Mouse (Mus musculus) erythroid progenitor cell, adult 5-6 weeks (primary cell): ENCODE measurements around the gene Arhgef19. TPM values are rescaled to one million over a fixed set of nuclear protein-coding genes. Genes with fewer than 3 reads are reported as not detected.
A peak's percentile ranks its signal among the peaks of the same experiment; 100 is the strongest.

ENCODE experiments used
- ATAC-seq: replicated peaks from 2 replicates; pipeline ENCODE4 v1.8.0; 2016; ENCODE audit warnings: moderate number of reproducible peaks, mild to moderate bottlenecking, moderate TSS enrichment, inconsistent platforms; ENCODE audit not compliant: poor library complexity, low FRiP score, severe bottlenecking
- total RNA-seq, 2 experiments: library from RNA; stranded (forward) in 1 of 2; stranded (reverse) in 1 of 2; fragments of 150-400 nt in 1 of 2; fragments of 186-747, 209-891 nt in 1 of 2; gene quantifications; 2 replicates each; pipeline versions ENCODE4 v1.2.3 to v1.2.4; 2015 to 2017; ENCODE audit warnings: low replicate concordance in 2 of 2

The Arhgef19 gene
- total RNA-seq, 2 experiments from 2014 or later = not detected

DNA sequence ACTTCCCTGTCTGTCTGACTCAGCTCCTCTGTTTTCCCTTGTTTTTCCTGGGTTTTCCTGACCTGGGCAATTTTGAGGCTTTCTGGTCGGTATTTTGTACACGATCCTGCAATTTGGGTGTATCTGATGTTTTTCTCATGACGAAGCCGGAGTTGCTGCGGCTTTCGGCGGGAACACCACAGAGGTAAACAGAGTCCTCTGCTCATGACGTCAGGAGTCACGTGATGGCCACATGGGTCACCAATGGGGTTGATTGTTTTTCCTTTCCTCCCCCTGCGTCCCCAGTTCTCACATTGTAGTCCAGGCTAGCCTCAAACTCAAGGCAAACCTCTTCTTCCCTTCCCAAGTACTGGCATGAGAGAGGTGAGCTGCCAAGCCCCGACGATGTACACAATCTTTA lies 20.1 kb downstream of the Arhgef19 start:
- ATAC-seq = no peak

DNA sequence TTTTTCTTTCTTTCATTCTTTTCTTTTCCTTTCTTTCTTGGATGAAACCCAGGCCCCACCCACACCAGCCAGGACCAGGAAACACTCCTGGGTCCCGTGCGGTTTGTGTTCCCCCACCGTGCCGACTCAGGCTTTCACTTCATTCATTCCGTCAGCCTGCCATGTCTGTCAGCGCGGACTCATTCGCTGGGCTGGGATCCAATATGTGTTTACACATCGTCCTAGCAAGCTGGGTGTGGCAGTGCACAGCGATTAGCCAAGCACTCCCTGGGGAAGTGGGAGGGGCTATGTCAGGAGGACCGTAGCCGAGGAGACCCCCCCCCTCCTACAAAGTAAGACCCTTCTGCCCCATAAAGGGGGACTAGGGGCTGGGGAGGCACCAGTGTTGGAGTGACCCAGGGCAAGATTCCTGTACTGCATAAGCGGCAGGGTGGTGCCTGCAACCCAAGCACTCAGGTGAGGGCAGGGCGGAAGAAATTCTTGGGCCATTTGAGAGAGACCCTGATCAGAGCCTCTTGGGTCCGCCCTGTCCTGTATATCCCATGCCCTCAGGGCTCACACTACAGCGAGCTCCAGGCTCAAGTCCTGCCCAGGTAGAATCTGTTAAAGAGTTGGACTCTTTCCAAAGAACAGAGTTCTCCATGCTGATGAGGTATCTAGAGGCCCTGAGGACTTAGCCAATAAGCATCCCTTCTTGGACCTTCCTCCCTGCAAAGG lies 20.9 kb downstream of the Arhgef19 start:
- no peak for ATAC-seq

DNA sequence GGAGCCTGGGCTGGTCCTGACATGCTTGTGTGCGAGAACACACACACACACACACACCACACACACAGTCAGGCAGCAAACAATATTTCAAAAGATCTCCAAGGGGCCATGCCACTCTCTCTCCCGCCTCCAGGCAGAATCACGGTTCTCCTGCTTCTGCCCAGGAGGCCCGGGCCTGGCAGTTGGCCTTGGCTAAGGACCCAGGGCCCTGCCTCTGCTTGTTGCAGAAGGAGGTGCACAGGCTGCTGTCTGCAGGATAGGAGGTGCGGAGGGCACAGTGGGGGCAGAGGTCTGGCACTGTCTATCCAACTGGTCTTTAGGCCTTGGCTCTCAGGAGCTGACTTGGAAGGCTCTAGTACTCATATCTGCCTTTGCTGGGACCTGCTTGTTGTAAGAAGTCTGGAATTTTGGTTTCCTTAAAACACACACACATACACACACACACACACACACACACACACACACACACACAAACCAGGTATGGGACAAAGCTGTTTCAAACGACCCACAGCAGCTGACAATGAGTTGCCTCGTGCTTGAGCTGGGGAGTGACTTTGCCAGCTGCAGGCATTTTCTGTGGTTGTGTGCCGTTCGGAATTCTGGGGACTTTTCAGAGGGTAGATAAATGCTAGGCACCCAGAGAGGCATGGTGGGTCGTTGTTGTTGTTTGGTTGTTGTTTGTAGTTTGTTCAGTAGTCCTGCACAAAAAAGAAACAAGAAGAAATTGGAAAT lies 23.8 kb downstream of the Arhgef19 start:
- no peak for ATAC-seq

DNA sequence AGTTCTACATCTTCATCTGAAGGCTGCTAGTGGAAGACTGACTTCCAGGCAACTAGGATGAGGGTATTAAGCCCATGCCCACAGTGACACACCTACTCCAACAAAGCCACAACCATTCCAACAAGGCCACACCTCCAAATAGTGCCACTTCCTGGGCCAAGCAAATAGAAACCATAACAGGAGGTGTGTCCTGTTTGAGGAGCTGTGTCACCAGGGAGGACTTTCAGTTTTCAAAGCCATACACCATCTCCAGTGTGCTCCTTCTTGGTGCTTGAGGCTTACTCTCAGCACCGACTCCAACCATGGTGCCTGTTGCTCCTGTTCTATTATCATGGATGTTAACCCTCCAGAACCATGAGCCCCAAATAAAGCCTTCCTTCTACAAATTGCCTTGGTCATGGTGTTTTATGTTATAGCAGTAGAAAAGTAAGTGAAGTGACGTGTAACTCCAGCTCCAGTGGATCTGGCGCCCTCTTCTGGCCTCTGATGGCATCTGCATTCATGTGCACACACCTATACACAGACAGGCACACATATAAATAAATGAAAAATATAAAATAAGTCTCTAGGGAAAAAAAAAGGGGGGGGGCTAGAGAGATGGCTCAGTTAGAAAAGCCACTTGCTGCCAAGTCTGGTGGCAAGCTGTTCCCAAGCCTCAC lies 26.8 kb downstream of the Arhgef19 start:
- no peak for ATAC-seq

DNA sequence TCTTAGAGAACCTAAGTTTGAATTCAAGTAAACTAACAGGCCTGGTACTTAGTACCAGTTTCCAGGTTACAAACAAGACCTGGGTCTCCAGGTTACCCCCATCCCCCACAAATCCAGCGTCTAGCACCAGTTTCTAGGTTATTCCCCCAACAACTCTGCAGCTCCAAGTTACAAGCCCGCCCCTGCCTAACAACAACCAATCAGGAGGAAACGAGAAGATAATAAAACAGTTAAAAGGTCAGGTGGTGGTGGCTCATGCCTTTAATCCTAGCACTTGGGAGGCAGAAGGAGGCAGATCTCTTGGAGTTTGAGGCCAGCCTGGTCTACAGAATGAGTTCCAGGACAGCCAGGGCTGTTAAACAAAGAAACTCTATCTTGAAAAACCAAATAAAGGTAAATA lies 28.0 kb downstream of the Arhgef19 start:
- no peak for ATAC-seq

DNA sequence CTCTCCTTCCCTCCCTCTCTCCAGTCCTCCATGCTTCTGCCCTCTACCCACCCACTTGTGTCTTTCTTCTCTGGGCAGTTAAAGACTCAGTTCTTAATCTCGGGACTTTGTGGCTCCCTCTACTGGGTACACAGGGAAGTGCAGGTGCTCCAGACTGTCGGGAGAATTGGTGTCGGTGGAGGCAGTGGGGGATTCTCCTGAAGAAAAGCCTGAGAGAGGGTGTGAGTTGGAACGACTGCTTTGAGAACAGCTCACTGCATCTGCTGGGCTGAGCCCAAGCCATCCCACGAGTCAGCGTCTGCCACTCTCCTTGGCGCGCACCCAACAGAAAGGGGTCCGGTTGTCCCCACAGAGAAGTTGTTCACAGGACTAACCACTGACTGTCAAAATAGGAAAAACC lies 28.5 kb downstream of the Arhgef19 start:
- ATAC-seq = peak; percentile 63

DNA sequence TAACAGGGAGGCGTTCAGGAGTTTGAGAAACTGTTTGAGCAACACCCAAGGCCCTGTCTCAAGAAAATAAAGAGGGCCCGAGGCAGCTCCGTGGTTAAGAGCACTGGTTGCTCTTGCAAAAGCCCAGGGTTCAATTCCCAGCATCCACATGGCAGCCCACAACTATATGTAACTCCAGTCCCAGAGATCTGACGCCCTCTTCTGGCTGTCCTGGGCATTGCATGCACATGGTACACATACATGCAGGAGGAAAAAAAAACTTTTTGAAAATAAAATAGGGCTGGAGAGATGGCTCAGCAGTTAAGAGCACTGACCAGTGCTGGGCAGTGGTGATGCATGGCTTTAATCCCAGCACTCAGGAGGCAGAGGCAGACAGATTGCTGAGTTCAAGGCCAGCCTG lies 29.1 kb downstream of the Arhgef19 start:
- ATAC-seq = no peak

DNA sequence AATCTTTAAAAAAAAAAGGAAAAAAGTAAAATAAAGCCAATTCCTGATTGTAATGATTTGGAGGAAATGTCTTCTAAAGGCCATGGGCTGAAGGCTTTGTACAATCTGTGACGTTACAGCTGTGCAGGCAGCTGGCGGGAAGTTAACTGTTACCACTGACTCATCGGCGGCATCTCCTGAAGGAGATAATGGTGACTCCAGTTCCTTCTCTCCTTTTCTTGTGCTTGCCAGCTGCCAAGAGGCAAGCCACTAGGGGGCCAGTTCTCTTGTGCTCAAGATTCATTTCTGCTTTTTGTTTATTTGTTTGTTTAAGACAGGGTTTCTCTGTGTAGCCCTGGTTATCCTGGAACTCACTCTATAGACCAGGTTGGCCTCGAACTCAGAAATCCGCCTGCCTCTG lies 29.8 kb downstream of the Arhgef19 start:
- ATAC-seq = no peak

DNA sequence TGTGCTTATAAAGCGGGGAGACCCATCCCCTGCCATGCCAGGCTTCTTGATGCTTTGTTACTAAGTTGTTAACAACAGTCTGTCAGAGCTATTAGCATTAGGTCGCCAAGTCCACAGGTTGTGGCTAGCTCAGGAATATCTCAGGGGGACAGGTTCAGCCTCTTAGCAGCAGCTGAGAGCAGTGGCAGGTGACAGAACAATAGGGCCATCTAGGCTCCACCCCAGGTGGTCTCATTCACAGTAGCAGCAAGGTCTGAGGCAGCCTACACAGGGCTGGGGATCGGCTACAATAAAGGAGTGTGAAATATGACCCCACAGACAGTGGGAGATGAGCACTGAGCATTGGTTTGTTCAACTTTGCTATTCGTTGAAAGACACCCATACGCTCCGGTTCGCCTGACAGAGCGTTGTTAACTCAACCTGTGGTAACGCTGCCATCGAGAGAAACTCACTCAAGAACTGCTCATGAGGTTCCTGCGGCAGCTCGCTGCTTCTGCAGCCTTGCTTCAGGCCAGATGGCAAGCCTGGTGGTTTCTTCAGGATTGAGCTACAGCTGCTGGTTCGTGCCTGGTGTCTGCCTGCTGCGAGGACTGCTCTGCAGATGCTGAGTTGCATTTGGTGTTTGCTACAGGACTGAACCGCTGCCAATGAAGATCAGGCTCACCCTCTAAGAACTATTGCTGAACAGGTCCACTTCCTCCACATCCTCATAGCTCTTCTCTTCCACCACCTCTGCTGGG lies 31.1 kb downstream of the Arhgef19 start:
- ATAC-seq = no peak

DNA sequence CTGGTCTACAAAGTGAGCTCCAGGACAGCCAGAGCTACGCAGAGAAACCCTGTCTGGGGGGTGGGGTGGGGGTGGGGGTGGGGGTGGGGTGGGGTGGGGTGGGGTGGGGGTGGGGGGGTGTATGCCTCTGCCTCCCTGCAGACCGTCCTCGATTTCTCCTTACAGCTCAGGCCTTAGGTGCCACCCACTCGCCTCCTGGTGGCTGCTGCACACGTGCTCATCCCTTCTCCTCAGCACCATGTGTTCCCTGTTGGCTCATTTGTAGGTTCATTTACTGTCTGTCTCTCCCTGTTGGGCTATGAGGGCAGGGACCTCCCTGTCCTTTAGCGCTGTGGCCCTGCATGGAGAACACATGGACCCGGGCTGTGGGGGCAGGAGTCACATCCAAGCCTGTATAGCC lies 31.9 kb downstream of the Arhgef19 start:
- ATAC-seq = no peak

DNA sequence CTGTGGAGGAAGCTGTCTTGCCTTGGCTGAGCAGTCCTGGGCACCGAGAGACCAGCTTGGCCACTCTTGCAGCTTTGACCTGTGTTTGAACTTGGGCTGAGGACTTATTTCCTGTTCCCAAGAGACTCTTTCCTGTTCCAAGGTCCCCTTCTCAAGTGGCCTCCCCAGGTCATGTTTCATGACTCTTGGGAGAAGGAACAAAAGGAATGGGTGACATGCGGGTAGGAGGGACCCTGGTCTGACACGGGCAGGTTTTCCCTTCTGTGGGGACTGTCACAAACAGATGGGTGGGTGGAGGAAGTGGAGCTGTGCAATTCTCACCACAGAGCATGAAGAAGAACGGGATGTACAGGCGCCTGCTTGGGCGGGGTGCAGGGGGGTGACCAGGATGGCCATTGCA lies 32.4 kb downstream of the Arhgef19 start:
- ATAC-seq = no peak

DNA sequence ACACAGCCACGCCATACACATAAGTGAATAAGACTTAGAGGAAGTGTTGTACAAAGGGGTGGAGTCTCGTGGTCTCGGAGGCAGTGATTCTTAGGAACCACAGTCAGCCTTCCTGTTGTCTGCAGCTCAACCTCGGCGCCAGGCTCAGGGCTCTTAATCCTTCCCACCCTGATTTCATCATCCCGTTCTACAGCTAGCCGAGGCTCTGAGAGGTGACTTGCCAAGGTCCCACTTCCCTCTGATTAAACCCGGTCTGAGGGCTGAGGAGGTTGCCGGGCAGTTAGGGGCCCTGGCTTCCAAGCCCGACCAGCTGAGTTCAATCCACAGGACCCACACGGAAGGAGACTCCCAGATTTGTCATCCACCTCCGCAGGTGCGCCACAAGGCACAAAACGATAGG lies 33.6 kb downstream of the Arhgef19 start:
- peak; percentile 54 for ATAC-seq

DNA sequence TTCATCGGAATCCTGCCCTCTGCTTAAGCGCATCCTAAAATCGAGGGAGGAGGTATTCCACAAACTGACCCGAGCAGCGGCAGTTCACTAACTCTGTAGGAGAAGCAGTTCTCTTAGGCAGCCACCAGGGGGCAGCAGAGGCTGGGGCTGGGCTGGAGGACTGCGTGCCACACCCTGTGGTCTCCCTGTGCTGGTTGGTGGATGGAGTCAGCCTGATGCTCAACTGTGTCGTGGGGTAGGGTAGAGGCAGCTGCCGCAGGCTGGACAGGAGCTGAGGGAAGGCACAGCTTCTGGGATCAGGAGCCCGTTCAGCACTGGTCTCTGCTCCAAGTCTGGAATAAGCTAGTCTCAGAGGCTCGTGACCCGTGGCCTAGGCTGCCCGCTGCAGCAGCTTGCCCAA lies 34.0 kb downstream of the Arhgef19 start:
- peak; percentile 84 for ATAC-seq

DNA sequence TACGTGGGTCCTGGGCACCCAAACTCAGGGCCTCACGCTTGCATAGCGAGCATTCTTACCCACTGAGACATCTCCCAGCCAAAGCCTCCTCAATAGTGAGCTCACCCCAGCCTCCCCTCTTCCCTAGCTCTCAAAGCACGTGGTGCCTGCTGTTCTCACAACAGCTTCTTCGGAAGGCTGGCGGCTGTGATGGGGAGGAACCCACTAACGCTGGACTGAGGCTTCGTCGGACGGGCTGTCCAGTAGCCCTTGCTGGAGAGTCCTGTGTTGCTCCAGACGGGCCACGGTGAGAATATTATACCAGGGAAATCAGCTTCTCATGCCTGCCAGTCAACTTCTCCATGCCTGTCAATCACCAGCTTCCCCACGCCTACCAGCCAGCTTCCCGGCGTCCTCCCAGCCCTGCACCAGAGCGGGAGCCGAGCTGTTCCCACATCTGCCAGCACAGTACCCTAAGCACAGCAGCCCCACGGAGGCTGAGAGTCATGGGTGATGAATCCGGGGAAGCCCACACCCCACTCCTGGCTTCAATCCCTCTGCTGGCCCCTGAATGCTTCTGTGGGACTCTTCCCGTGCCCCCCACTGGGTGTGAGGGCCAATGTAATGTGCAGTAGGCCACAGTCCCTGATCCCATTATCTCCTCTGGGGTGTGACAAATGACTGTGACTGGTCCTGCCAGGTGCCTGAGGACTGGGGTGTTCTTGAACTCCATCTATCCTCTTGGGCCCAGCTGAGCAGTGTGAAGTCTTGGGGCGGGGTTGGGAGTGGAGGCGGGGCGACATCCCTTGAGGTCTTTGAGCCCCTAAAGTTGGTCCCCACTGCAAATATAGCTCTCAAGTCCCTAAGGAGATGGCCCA lies 35.4 kb downstream of the Arhgef19 start:
- ATAC-seq = no peak

DNA sequence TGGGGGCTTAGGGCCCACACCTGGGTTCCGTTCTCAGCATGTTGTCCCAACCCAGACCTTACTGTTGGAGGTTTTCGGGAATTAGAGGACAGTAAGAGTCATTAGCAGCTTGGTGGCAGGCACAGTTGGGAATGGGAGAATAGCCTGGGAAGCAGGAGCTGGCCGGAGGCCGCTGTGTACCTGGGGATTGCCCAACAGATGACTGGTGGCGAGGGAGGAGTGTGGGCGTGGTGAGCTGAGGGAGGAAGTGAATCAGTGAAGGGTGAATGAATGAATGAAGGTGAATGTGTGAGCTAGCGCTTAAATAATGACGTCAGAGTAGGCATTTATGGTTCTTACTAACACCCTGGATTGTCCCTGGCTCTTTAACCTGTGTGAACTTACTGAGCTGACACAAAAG lies 37.9 kb downstream of the Arhgef19 start:
- no peak for ATAC-seq

DNA sequence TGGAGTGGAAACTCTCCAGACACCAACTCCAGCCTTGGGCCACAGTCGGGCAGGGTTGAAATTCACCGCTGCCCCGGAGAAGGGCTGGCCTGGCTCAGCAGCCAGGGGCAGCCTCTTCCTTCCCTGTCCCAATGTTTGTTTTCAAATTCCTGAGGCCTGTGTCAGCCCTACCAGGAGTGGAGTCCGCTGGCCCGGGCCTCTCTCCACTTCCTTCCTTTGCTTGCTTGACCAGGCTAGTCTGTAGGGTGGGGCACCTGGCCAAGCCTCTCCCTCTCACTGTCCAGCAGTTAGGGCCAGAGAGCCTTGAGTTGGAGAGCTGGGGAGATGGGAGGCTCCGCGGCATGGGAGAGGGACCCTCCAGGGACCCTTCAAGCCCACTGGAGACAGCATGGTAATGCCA lies 38.9 kb downstream of the Arhgef19 start:
- ATAC-seq = no peak

DNA sequence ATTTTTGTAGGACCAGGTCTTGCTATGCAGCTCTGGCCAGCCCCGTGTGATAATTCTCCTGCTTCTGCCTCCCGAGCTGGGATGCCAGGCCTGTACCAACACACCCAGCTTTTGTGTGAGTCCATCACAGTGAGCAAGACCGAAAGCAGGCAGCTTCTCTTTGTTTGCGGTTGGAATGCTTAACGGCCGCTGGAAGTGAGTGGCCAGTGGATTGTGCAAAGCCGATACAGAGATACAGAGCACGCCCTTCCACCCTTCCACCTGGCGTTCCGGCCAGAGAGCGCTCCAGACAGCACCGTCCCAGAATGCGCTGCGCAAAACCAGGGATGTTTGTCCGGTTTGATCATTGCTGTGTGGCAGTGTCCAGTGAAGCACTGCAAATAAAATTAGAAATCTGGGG lies 40.0 kb downstream of the Arhgef19 start:
- no peak for ATAC-seq

DNA sequence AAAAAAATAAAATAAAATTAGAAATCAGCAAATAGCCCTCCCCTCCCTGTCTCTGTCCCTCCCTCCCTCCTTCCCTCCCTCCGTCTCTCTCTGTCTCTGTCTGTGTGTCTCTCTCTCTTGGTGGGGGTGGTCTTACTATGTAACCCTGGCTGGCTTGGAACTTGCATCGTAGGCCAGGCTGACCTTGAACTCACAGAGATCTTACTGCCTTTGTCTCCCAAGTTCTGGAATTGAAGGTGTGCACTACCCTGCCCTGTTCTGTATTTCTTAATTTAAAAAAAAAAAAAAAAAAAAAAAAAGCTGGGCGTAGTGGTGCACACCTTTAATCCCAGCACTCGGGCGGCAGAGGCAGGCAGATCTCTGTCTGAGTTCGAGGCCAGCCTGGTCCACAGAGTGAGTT lies 40.5 kb downstream of the Arhgef19 start:
- no peak for ATAC-seq

DNA sequence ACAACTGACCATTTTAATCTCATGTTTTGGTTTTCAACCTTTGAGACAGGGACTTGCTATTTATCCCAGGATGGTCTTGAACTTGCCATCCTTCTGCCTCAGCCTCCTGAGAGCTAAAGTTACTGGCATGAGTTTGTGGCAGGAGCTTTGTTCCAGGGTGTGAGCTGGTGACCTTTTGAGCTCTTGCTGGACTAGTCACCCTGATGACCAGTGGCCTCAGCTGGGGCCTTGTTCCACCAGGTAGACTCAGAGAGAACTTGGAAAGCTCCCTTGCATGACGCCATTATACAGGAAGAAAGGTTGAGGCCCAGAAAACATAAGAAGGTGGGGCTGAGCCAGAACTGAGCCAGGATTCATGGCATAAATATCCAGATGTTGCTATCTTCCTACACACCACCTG lies 41.2 kb downstream of the Arhgef19 start:
- ATAC-seq = no peak

DNA sequence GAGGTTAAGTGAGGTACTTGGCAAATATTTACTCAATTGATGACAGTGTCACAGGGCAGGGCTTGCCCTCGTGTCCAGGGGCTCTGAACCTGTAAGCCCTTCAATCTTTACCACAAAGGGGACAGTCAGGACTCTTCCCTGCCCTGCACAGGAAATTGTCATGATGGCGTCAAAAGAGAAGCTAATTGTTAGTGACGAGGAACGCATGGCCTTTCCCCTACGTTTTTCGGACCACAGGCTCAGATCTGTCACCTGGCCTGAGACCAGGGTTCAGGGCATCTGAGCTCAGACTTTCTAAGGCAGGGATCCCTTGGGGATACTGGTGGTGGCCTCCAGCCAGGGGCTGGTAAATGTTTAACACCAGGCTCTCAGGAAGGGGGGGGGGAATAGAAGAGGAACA lies 41.9 kb downstream of the Arhgef19 start:
- ATAC-seq = no peak
